Mouse (Mus musculus): ENCODE results near the gene Cacna1c. TPM values are rescaled to one million over a fixed set of nuclear protein-coding genes. Genes with fewer than 3 reads are reported as not detected.

The Cacna1c gene
- polyA plus RNA-seq, 1 experiment from 2014 or later: 5.2 TPM

DNA sequence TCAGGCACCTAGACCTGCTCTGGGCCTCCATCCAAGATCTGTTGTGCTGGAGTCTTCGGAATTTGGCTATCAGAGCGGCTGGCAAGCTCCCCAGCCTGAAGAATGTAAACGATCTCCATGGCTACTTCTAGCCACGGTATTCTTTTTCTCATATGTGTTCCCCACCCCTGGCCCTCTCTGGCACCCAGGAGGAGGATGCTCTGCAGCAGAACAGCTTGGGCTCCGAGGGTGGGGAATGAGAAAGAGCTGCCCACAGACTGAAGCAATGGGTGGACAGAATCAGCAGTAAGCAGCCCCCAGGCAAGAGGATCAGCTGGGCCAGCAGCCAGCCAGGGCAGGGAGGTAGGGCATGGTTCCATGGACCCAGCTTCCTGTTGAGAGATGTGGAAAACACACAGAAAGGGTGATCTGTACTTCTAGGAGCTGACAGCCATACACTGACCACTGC, 404.3 kb downstream of the Cacna1c start:
- H3K4me2 ChIP-seq (replicated peaks): no peak overlapping the region
- no peak overlapping the region for H3K9ac ChIP-seq (replicated peaks)
- H3K4me3 ChIP-seq (replicated peaks): no peak overlapping the region
- peak overlapping the region; percentile 59; the same call in 1 of the 2 replicates for H3K27ac ChIP-seq
- WGBS: 50% methylated on average over 5 of the region's 5 CpGs
- H3K27me3 ChIP-seq: no peaks in the 10 kb centered on the region
- H3K4me1 ChIP-seq (replicated peaks): peaks cover 23% of the 10 kb centered on the region
- no peaks in the 10 kb centered on the region for H3K36me3 ChIP-seq
- H3K9me3 ChIP-seq: no peaks in the 10 kb centered on the region
- peak; percentile 70 for ATAC-seq

GRCm38 (mm10) chr6:118787933-118788332, 408.3 kb downstream of the Cacna1c start:
- no peak for ATAC-seq
- no peaks in the 10 kb centered on the region for H3K27me3 ChIP-seq
- no peaks in the 10 kb centered on the region for H3K9me3 ChIP-seq
- no peak overlapping the region for H3K27ac ChIP-seq
- H3K4me2 ChIP-seq (replicated peaks): no peak overlapping the region
- H3K9ac ChIP-seq (replicated peaks): no peak overlapping the region
- H3K4me3 ChIP-seq (replicated peaks): no peak overlapping the region
- WGBS: 85% methylated on average over 3 of the region's 3 CpGs
- H3K36me3 ChIP-seq: no peaks in the 10 kb centered on the region
- peaks cover 14% of the 10 kb centered on the region for H3K4me1 ChIP-seq (replicated peaks)

DNA sequence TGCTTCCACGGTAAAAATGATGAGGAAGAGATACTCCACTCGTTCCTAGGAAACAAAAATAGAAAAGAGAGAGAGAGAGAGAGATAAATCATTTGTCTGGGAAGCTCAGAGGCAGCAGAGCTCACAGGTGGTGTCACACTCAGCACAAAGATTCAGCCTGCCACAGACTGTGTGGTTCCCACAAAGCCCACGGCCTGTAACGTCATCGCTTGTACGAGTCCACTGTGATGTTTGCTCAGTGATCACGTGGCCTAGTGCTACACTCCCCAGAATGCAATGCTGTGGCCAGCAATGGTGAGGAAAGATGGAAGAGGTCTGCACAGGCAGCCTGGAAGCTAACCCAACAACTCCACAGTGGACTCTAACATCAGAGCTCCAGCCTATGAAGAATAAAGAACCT, 415.9 kb downstream of the Cacna1c start:
- 85% methylated on average over 7 of the region's 7 CpGs for whole genome bisulfite sequencing
- ATAC-seq: no peak

DNA sequence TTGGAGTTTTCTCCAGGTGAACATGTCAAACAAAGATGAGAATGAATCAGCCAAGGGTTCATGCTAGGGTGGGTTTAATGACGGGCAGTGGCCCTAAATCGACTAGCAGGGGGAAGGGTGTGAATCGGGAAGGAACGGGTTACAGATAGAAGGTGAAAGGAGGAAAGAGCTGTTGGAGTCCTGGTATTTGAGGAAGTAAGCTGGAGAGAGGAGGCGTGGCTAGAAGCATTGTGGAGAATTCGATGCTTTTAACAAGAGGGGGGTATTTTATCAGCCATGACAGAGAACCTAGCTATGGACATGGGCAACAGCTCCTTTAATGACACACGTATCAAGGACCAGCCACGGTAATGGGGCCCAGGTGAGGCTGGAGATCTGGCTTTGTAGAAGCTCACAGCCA, 417.0 kb downstream of the Cacna1c start:
- Histone ChIP-seq H3K9ac (replicated peaks) (no peak overlapping the region), H3K4me1 (replicated peaks) (no peaks in the 10 kb centered on the region), H3K4me2 (replicated peaks) (no peak overlapping the region), H3K4me3 (replicated peaks) (no peak overlapping the region), H3K27me3 (no peaks in the 10 kb centered on the region), H3K9me3 (no peaks in the 10 kb centered on the region), H3K36me3 (peaks cover 13% of the 10 kb centered on the region; the same call in 1 of the 2 replicates), H3K27ac (no peak overlapping the region)
- no peak for ATAC-seq
- 87% methylated on average over 8 of the region's 8 CpGs for WGBS

More for the DNA sequence above, 415.9 kb downstream of the Cacna1c start:
- no peak overlapping the region for H3K9ac ChIP-seq (replicated peaks)
- no peak overlapping the region for H3K4me3 ChIP-seq (replicated peaks)
- H3K4me2 ChIP-seq (replicated peaks): no peak overlapping the region
- H3K27ac ChIP-seq: no peak overlapping the region
- H3K9me3 ChIP-seq: no peaks in the 10 kb centered on the region
- peaks cover 5% of the 10 kb centered on the region; the same call in 1 of the 2 replicates for H3K36me3 ChIP-seq
- H3K27me3 ChIP-seq: no peaks in the 10 kb centered on the region
- no peaks in the 10 kb centered on the region for H3K4me1 ChIP-seq (replicated peaks)

DNA sequence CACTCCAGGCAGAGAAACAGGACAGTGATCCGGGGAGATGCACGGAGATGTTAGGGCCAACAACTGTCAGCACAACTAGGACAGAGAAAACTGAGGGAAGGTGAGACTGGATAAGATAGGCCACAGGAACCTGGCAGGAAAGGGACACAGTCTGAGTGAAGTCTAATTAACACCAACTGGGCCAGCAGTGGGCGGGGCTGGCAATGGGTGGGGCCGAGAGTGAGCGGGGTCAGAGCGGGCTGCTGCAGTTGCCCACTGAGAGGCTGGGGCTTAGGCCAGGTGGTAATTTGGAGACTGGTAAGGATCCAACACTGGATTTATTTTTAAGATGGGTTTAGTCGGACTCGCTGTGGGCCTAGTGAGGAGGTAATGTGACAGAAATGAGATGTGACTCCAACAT, 418.8 kb downstream of the Cacna1c start:
- no peaks in the 10 kb centered on the region for H3K4me1 ChIP-seq (replicated peaks)
- no peak overlapping the region for H3K4me2 ChIP-seq (replicated peaks)
- 78% methylated on average over 8 of the region's 8 CpGs for WGBS
- H3K9me3 ChIP-seq: no peaks in the 10 kb centered on the region
- ATAC-seq: no peak
- H3K9ac ChIP-seq (replicated peaks): no peak overlapping the region
- H3K27ac ChIP-seq: no peak overlapping the region
- H3K27me3 ChIP-seq: no peaks in the 10 kb centered on the region
- H3K4me3 ChIP-seq (replicated peaks): no peak overlapping the region
- H3K36me3 ChIP-seq: peaks cover 13% of the 10 kb centered on the region; the same call in 1 of the 2 replicates

DNA sequence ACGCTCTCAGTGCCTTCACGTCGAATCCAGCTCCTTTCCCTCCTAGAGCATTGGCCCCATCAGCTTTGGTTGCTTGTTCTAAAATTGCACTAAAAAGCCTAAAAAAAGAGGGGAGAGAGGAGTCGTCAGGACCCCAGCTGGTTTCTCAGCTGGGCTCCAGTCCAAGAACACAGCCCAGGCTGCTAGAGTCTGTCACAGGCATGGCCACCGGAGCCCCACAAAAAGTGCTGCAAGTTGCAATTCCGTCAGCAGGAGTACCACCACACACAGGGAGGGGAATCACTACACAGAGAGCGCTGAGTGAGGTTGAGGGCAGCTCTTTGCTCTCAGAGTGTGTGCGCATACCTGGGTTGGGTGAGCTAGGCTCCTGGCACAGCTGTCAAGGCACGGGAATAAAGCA, 419.8 kb downstream of the Cacna1c start:
- Histone ChIP-seq H3K4me3 (replicated peaks) (no peak overlapping the region), H3K4me1 (replicated peaks) (no peaks in the 10 kb centered on the region), H3K27ac (no peak overlapping the region), H3K9me3 (no peaks in the 10 kb centered on the region), H3K4me2 (replicated peaks) (no peak overlapping the region), H3K36me3 (peaks cover 13% of the 10 kb centered on the region; the same call in 1 of the 2 replicates), H3K9ac (replicated peaks) (no peak overlapping the region), H3K27me3 (no peaks in the 10 kb centered on the region)
- no peak for ATAC-seq
- 81% methylated on average over 9 of the region's 9 CpGs for WGBS

- WGBS: 93% methylated on average over 6 of the region's 6 CpGs
- H3K27me3 ChIP-seq: no peaks in the 10 kb centered on the region
- ATAC-seq: no peak
- H3K4me3 ChIP-seq (replicated peaks): no peak overlapping the region
- H3K36me3 ChIP-seq: peaks cover 13% of the 10 kb centered on the region; the same call in 1 of the 2 replicates
- H3K27ac ChIP-seq: no peak overlapping the region
- H3K9me3 ChIP-seq: no peaks in the 10 kb centered on the region
- H3K9ac ChIP-seq (replicated peaks): no peak overlapping the region
- no peaks in the 10 kb centered on the region for H3K4me1 ChIP-seq (replicated peaks)
- H3K4me2 ChIP-seq (replicated peaks): no peak overlapping the region
These were observed 423.6 kb downstream of the Cacna1c start for GRCm38 (mm10) chr6:118772581-118772980.

DNA sequence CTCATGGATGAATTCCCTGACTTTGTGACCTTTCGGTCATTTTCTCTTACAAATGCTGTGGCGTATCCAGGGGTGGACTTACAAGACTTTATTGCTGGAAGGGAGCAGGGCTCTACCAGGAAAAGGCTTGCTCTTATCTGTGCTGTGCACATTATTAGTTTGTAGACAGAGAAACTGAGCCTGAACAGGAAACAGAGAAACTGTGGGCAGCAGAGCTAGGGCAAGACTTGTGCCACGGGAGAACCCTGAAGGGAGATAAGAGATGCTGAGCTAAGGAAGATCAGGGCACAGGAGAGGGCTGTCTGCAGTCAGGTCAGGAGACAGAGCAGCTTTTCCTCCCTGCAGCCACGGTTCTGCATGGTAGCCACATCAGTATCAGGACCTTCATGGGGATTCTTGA, 425.1 kb downstream of the Cacna1c start:
- 84% methylated on average over 4 of the region's 4 CpGs for WGBS

GRCm38 (mm10) chr6:118770396-118770795, 425.8 kb downstream of the Cacna1c start:
- WGBS: 79% methylated on average over 6 of the region's 6 CpGs
- Histone ChIP-seq H3K9ac (replicated peaks) (no peak overlapping the region), H3K4me3 (replicated peaks) (no peak overlapping the region), H3K27me3 (no peaks in the 10 kb centered on the region), H3K36me3 (peaks cover 9% of the 10 kb centered on the region; the same call in 1 of the 2 replicates), H3K4me1 (replicated peaks) (no peaks in the 10 kb centered on the region), H3K27ac (no peak overlapping the region), H3K9me3 (no peaks in the 10 kb centered on the region), H3K4me2 (replicated peaks) (no peak overlapping the region)
- ATAC-seq: no peak

More for the DNA sequence above, 425.1 kb downstream of the Cacna1c start:
- Histone ChIP-seq H3K9me3 (no peaks in the 10 kb centered on the region), H3K9ac (replicated peaks) (no peak overlapping the region), H3K4me2 (replicated peaks) (no peak overlapping the region), H3K4me3 (replicated peaks) (no peak overlapping the region), H3K27me3 (no peaks in the 10 kb centered on the region), H3K4me1 (replicated peaks) (no peaks in the 10 kb centered on the region), H3K27ac (no peak overlapping the region), H3K36me3 (peaks cover 13% of the 10 kb centered on the region; the same call in 1 of the 2 replicates)
- no peak for ATAC-seq

DNA sequence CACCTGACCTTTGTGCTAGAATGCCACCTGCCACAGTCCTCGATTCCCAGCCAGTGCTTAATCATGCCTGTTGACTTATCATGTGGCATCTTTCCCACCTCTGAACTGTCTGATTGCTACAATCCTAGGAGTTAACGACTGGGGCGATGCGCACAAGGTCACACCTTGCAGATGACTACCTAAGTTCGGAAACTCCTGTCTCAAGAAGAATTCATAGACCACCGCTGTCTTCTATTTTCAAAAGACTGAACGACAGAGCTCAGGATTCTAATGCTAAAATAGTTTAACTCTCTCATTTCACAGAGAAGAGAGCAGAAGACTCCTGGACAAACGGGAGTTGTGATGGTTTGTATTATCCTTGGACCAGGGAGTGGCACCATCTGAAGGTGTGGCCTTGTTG, 426.4 kb downstream of the Cacna1c start:
- Histone ChIP-seq H3K9me3 (no peaks in the 10 kb centered on the region), H3K27ac (no peak overlapping the region), H3K36me3 (peaks cover 3% of the 10 kb centered on the region; the same call in 1 of the 2 replicates), H3K4me3 (replicated peaks) (no peak overlapping the region), H3K4me1 (replicated peaks) (no peaks in the 10 kb centered on the region), H3K27me3 (no peaks in the 10 kb centered on the region), H3K4me2 (replicated peaks) (no peak overlapping the region), H3K9ac (replicated peaks) (no peak overlapping the region)
- ATAC-seq: no peak
- 93% methylated on average over 8 of the region's 8 CpGs for WGBS

GRCm38 (mm10) chr6:118767698-118768097, 428.5 kb downstream of the Cacna1c start:
- no peaks in the 10 kb centered on the region for H3K4me1 ChIP-seq (replicated peaks)
- H3K9me3 ChIP-seq: no peaks in the 10 kb centered on the region
- no peak overlapping the region for H3K27ac ChIP-seq
- WGBS: 69% methylated on average over 6 of the region's 6 CpGs
- no peak for ATAC-seq
- H3K4me3 ChIP-seq (replicated peaks): no peak overlapping the region
- H3K27me3 ChIP-seq: no peaks in the 10 kb centered on the region
- no peaks in the 10 kb centered on the region for H3K36me3 ChIP-seq
- no peak overlapping the region for H3K9ac ChIP-seq (replicated peaks)
- H3K4me2 ChIP-seq (replicated peaks): no peak overlapping the region

- no peaks in the 10 kb centered on the region for H3K9me3 ChIP-seq
These were observed 431.0 kb downstream of the Cacna1c start for GRCm38 (mm10) chr6:118765261-118765660.

GRCm38 (mm10) chr6:118759015-118759414, 437.2 kb downstream of the Cacna1c start:
- H3K27me3 ChIP-seq: no peaks in the 10 kb centered on the region
- H3K9ac ChIP-seq (replicated peaks): no peak overlapping the region
- no peak overlapping the region for H3K4me2 ChIP-seq (replicated peaks)
- no peak for ATAC-seq
- WGBS: 88% methylated on average over 5 of the region's 5 CpGs
- no peaks in the 10 kb centered on the region for H3K36me3 ChIP-seq
- H3K4me3 ChIP-seq (replicated peaks): no peak overlapping the region
- H3K9me3 ChIP-seq: no peaks in the 10 kb centered on the region
- H3K4me1 ChIP-seq (replicated peaks): no peaks in the 10 kb centered on the region
- H3K27ac ChIP-seq: no peak overlapping the region

More at GRCm38 (mm10) chr6:118765261-118765660, 431.0 kb downstream of the Cacna1c start:
- no peaks in the 10 kb centered on the region for H3K27me3 ChIP-seq
- H3K4me2 ChIP-seq (replicated peaks): no peak overlapping the region
- no peaks in the 10 kb centered on the region for H3K4me1 ChIP-seq (replicated peaks)
- WGBS: 78% methylated on average over 1 of the region's 1 CpGs
- H3K4me3 ChIP-seq (replicated peaks): no peak overlapping the region
- no peak overlapping the region for H3K27ac ChIP-seq
- no peak overlapping the region for H3K9ac ChIP-seq (replicated peaks)
- no peaks in the 10 kb centered on the region for H3K36me3 ChIP-seq
- ATAC-seq: no peak

Measured in midbrain, embryonic 13.5 days (tissue).